Mouse (Mus musculus) mouse trophoblast stem cell (cell line): Measurements from ENCODE around the gene Lrrc3c.
"Not testable (repeated sequence)": the region's sequence is repeated elsewhere in the genome, so short reads cannot be mapped to it uniquely, and the experiment has no call there.

ENCODE experiments used
- in situ Hi-C, 2 experiments: fragments of 300-500 bp; cut with MseI, MboI; formaldehyde crosslinking; loops; 2 replicates in 1 of 2; 3 replicates in 1 of 2; pipeline ENCODE4 v1.15.1; 2025

Gene Lrrc3c

DNA sequence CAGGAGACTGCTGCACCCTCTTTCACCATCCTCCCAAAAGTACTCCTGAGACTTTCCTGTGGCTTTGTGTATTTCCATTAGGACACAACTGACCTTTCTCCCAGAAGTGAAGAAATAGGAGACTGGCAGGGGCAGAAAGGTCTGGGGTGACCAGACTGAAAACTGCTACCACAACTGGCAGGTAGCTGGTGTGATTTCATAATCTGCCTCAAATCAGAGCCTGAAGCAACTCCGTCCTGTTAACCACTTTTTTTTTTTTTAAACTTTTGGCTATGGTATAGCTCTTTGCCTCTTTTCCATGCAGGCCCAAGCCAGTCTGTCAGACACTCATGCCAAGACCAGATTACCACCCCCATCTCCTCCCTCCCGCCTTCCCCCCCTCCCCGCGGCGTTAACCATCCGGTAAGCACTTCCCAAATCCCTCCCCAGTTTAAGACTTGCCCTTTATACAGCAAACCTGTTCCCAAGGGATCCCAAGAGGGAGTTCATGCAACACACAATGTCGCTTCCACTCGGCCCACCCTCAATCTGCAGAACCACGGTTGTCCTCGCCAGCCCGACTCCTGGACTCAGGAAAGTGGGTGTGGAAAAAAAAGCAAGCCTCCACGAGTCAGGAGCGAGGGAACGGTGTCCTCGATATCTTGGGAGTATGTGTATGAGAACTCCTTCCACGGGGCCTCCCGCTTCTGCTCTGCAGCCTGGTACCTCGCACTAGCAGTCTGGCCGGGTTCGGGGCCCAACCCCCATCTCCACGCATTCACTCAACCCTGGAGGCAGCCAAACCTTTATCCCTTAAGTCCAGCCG is 11.8 kb upstream of the Lrrc3c start:
- in situ Hi-C loops: no loop called here

DNA sequence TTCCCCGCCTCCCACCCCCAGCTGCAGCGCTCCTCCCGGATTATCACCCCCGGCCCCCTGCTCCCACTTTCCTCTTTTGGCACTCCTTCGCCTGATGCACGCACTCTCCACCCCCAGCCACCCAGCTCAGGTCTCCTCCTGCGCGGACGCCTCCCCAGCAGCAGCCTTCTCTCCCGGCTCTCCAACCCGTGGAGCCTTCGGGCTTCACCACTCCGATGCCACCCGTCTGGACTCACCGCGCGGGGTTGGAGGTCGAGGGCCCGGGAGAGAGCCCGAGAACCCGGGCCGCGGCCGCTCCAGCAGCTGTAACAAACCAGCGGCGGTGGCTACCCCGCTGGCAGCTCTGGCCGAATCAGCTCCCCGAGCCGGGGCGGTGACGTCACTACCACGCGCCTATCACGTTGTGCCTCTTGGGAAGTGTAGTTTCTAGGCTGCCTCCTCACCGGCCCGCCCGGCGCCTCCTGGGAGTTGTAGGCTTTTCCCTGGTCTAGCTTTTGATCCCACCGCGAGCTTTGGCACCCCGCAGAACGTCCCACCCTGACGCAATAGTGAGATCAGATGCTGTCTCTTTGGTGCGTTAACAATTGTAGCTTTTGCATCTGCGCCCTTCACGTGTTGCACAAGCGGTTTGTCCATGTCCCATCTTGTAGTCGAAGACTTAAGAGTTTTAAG is 11.1 kb upstream of the Lrrc3c start, which contains the start of gene Ormdl3:
Ormdl3 (minus strand) TSS at position 477 of the 672 bp plus-strand sequence.
- in situ Hi-C loops: no loop called here

DNA sequence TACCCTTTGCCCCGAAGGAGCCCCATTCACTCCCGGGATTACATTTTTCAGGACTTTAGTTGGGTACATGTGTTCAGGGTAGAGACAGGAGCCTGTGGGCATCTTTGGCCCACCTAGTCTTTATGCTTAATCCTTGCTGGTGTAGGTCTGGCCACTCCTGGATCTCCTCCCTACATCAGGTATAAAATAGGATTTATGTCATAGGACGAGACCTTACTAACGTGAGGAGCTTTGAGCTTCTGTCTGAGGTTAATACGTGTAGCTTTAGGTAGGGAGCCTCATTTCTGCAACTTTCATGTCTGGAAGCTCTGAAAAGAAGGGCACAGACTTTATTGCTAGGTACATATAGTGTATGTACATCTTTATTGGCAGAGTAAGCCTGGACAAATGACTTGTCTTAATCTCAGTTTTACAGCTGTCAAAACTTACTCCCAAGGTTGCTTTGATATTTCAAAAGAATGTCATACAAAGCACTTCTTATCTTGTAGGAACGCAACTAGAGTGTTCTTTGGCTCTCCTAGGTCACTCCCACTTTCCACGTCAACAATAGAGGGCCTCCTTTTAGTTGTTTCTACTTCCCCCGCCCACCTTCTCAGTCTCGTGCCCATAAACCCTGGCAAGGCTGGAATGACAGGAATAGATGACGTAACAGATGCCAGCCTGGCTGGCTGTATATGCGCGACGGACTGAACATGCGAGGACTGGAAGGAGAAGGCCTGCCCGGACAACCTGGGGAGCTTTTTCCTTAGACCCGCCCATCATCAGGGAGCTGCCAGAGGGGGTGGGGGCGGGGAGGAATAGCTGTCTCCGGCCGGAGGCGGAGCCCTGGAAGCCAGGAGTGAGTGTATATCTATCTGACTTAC is 10.2 kb upstream of the Lrrc3c start:
- in situ Hi-C loops: no loop called here

DNA sequence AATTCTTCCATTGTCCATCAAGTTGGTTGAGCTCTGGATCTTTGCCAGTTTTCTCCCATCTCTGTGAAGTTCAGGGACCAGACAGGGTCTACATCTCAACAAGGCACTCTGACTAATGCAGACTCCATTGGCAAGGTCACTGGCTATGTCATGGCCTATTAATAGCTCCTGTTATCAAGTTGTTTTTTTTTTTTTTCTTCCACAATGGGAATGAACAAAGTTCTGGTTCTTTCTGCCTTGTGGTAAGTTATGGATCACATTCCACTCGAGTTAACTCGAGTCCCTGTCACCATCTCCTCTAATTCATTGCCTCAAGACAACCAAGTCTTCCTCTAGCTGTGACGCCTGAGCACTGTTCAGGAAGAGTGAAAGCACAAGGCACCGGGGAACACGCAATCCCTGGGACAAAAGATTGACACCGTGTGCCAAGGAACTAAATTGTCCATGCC is 9.2 kb upstream of the Lrrc3c start:
- in situ Hi-C loops: no loop called here

DNA sequence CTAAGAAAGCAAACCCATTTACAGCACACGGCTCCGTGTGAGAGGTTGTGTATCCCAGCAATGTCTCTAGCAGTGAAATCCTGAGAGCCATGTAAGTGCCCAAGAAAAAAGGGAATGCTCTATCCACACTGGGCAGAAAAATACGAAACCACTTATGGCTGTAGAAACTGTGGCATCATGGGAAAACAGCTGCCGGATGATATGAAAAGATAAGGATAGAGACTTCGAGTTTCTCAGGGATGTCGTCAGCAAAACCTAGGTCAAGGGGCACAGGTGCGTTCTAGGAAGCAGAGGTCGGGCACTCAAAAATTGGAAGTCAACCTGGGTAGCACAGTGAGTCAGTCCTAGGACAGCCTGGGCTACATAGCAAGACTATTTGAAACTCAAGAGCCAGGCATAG is 8.8 kb upstream of the Lrrc3c start:
- in situ Hi-C loops: no loop called here

DNA sequence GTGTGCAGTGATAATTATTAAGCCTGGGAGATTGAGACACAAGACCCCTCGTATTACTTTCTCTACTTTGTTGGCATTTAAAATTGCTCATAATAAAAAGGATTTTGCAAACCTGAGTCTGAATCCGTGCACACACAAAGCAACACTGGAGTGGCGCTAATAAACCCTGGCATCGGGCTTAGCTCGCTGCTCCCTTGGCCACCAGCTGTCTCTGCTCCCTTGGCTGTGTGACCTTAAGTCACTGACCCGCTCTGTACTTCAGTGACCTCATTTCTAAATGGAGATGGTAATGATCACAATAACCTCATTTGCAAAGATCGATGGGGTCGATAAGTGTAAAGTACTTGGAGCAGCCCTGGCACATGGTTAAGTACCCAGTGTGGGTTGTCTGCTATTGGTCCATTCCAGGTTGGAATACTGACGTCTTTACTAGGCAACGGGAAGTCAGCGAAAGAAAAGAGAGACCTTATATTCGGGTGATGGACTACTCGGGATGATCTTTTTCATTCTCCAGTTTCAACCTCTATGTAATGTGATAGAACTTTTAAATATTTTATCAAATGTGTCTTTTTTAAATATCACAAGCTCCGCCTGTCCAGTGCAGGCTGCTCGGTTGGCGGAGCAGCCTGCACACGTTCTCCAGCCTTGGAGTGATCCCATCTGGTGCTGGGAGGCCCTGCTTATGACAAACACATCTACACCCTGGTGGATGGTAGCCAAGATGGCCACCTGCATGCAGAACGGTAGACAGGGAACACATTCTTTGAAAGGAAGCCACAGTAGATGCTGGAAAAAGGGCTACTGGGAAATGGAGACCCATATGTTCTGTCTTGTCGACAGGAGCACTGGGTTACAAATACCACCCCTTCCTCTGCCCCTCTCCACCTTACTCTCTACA is 7.3 kb upstream of the Lrrc3c start:
- in situ Hi-C loops: loop anchor here in 1 of 2 experiments (5.0 kb wide), 1 partner anchor 33 kb away; no protein-coding TSS in a partner anchor

DNA sequence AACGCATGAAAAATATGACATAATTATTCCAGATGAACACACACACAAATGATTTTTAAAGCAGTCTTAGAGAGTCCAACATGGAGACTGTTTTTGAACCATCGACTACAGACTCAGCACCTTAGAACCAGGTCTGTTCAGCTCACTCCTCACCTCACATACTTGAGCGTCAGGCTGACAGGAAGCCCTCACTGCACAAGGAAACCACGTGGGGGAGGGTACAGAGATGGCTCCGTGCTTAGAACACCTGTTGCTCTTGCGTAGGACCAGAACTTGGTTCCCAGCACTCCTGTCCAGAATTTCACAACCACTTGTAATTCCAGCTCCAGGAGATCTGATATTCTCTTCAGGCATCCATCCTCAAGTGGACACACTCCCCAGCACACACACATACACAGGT is 3.1 kb upstream of the Lrrc3c start:
- in situ Hi-C loops: no loop called here

DNA sequence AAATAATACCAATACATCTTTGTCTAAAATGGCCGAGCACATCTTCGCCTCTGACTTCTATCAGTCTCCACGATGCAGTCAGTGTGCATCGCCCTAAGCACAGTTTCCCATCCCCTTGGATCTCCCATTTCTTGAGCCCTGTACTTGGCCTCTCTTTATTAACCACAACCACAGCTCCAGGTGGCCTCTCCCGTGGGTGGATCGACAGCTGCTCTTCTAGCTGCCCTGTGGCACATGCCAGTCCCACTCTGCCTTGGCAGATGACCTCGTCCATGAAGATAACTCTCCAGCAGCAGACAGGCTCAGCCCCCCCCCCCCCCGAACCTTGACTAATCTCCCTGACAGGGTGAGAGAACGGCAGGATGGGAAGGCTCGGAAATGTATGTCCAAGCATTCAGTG is 2.6 kb upstream of the Lrrc3c start:
- in situ Hi-C loops: no loop called here

DNA sequence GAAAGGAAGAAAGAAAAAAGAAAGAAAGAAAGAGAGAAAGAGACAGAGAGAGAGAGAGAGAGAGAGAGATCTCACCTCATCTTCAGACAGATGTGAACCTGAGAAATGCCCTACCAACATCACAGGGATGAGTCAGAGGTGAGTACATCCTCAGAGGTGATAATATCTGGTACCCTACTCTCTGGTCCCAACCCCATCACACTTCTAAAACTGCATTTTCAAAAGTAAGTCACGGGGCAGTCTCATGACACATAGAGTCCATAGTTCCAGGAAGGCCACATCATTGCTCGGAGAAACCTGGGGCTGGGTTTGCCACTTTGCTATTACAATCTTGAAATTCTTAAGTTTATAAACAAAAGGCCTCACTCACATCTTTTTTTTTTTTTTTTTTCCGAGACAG is 2.1 kb upstream of the Lrrc3c start:
- in situ Hi-C loops: no loop called here

DNA sequence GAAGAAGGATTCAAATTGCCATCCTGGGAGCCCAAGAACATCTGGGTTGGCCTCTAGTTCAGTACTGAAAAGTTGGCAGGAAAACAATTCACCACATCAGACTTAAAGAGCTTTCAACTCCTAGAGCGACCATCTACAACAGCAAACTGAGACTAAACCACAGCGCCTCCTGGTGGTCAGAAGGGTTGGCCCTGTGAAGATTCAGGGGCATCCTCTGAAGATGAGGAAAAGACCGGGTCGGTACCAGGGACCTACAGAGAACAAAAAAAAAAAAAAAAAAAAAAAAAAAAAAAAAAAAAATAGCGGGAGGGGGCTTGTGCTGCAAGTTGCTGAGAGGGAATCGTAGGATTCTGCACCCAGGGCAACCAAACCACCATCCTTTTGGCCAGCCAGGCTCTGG is 728 bp upstream of the Lrrc3c start:
- in situ Hi-C loops: no loop called here

DNA sequence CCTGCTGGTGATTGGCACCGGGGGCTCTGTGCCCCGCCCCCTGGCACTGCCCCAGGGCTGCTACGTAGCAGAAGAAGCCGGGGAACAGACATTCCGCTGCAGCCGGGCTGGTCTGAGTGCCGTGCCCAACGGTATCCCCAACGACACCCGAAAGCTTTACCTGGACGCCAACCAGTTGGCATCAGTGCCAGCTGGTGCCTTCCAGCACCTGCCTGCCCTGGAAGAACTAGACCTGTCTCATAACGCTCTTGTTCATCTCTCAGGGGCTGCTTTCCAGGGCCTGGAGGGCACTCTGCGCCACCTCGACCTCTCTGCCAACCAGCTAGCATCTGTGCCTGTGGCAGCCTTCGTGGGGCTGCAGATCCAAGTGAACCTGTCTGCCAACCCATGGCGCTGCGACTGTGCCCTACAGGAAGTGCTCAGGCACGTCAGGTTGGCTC is 780 bp downstream of the Lrrc3c start:
- in situ Hi-C loops: no loop called here

DNA sequence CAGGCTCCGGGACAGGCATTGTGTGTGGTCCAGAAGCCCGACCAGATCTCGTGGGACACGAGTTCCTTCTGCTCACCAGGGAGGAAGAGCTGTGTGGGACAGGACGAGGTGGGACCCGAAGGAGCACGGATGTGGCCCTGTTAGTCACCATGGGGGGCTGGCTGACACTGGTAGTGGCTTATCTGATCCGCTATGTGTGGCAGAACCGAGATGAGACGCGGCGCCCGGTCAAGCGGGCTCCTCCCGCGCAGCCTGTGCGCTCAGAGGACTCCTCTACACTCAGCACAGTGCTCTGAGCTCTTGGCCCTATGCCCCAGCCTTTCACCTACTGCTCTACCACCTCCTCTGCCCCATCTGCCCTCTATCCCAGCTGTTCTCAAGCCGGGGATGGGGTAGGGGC is 1.2 kb downstream of the Lrrc3c start:
- in situ Hi-C loops: no loop called here

DNA sequence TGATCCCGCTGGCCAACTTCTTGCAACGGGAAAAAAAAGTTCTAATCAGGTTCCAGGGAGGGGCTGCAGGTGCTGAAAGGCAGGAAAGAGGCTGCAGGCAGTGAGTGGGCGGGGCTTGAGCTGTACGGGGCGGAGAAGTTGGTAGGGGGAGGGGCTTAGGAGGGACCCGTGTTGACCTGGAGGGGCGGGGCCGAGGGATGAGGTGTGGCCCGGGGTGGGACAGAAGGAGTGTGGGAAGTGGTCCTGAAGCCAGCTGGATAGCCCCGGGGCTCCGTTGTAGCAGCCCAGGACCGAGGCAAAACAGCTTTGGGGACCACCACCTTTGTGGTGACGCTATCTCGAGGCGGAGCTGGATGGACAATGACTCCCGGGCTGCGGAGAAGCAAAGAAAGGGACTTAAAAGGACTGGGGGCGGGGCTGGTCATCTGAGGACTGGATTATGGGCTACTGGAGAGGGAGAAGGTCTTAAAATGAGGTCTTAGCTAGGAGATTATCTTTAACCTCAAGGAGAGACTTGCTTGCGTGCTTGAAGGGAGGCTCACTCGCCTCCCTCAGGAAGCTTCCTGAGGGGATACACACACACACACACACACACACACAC is 4.1 kb downstream of the Lrrc3c start:
- in situ Hi-C loops: loop anchor here in 1 of 2 experiments (10.0 kb wide), 1 partner anchor 53 kb away; no protein-coding TSS in a partner anchor

DNA sequence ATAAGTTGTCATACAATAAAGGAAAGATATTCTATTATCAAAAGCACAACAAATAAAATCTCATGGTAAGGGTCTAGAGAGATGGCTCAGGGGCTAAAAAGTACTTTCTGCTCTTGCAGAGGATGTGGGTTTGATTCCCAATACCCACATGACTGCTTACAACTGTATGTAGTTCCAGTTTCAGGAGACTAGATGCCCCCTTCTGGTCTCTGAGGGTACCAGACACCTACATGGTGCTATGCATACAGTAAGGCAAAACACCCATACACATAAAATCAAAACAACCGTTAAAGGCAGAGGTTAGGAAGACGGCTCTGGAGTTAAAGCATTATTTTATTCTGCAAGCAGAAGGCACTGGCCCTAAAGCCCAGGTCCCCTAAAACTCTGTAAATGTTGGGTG is 5.9 kb downstream of the Lrrc3c start:
- in situ Hi-C loops: loop anchor here in 1 of 2 experiments (10.0 kb wide), 1 partner anchor 51 kb away; no protein-coding TSS in a partner anchor

DNA sequence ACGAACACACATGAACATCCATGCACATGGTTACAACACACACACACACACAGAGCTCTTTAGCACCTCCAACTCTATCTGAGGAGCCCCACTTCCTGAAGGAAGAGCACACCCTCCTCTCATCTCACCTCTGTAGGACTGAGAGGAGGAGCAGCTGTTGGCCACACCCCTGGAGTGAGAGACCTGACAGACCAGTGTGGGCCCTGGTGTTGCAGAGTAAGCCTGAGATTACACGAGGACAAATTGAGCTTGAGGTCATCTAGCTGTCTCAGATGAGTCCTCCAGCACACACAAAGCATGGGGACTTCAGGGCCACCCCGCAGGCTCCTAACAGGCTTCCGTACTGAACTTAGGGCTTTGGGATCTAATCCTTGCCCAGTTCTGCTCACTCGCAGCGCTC is 6.8 kb downstream of the Lrrc3c start:
- in situ Hi-C loops: loop anchor here (5.0 to 10.0 kb wide), 2 partner anchors 50 to 57 kb away; partner anchors contain the start of gene Gsdma (in 1 of the 2)

DNA sequence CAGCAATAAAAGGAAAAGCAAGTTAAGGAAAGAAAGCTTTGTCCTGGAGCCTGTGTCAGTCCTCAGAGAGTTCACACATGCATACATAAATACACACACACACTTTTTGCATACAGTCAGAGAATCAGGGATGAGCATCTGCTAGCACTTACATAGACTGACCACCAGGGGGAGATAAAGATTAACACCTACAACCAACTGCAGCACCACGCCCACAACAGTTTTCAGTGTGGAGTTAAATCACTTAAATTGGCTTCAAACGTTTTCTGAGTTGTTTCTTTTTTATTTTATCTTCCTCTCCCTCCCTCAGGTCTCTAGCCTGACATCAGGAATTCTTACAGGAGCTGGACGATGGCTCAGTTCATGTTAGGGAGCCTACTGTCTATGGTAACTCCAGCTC is 8.7 kb downstream of the Lrrc3c start:
- in situ Hi-C loops: loop anchor here (5.0 to 10.0 kb wide), 2 partner anchors 48 to 56 kb away; partner anchors contain the start of gene Gsdma (in 1 of the 2)

DNA sequence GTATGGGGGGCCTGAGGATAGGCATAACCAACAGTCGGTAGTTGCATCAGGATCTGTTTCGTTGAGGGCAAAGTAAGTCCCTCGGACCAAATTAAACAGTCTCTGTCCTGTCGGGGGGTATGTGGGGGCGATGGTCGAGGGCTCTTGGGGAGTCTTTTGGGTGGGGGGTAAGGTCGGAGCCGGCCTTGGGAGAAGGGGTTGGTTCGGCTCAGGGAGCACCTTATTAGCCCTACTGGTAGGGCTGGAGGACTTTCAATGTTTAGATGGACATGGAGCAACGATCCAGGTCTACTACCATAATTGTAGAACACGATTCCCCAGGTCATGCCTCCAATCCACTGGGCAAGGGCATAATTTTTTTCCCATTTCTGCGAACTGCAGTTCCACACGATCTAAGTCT is 22.7 kb downstream of the Lrrc3c start:
- in situ Hi-C loops: no loop called here

DNA sequence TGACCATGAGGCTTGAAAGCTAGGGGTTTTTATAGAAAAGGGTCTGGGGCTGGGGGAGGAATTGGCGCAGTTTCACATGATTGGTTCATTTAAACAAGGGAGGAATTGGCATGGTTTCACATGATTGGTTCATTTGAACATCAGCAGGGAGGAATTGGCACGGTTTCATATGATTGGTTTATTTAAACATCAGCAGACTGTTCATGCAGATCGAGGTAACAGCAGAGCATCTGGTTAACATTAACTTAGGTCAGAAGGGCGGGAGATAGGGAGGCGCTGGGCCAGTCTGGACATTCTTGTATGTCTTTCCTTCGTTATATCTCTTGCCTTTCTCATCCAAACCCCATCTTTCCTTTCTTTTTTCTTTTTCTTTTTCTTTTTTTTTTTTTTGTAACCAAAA is 25.9 kb downstream of the Lrrc3c start:
- in situ Hi-C loops: not testable (repeated sequence)

DNA sequence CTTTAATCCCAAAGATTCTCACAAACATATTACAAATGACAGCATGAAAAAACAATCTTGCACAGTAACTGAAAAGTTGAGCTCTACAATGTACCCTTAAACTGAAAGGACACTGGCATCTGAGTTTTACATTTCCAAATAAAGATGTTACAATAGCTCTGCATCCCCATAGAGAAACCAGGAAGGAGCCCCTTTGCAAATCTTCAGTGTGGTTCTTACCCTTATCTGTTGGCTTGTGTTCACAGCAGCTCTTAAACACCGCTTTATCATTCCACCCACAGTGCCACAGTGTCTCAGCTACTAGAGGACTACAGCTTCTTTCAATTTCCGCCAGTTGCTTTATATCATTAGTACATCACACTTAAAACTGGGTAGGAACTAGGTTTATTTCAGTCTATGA is 26.3 kb downstream of the Lrrc3c start:
- in situ Hi-C loops: not testable (repeated sequence)
